Mouse (Mus musculus) CD4-positive naive resting alpha-beta T cell, adult 57 days (primary cell): ENCODE measurements around the gene Olfr1130. TPM values are rescaled to one million over a fixed set of nuclear protein-coding genes. Genes with fewer than 3 reads are reported as not detected.

Experiments used
- total RNA-seq: library from RNA; stranded (reverse); gene quantifications from one replicate; pipeline ENCODE4 v1.2.4, GENCODE M21; 2023

Gene Olfr1130
- total RNA-seq: not detected

DNA sequence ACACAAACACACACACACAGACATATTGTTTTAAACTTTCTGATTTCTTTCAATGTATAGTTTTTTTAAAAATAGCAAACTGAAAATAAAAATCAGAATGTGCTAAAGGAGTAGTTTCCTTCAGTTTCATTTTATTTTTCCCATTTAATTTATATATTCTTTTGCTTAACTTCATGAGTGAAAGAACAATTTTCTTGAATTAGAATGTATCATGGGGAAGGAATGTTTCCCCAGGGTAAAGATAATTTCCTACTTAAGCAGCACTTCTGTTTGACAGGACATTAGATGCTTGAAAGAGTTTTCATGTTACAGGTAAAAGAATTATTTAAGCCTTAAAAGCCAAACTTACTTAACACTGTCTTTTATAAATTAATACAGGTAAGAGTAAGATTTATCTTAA is at the start of gene Olfr1130:
Gene Olfr1130 (plus strand): TSS at position 301 of the 400 bp plus-strand sequence.

DNA sequence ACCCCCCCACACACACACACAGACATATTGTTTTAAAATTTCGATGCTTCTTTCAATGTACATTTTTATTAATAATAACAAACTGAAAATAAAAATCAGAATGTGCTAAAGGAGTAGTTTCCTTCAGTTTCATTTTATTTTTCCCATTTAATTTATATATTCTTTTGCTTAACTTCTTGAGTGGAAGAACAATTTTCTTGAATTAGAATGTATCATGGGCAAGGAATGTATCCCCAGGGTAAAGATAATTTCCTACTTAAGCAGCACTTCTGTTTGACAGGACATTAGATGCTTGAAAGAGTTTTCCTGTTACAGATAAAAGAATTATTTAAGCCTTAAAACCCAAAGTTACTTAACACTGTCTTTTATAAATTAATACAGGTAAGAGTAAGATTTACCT is 32.4 kb upstream of the Olfr1130 start, which contains the start of gene Olfr1129:
Gene Olfr1129 (plus strand): TSS at position 301 of the 400 bp plus-strand sequence.

DNA sequence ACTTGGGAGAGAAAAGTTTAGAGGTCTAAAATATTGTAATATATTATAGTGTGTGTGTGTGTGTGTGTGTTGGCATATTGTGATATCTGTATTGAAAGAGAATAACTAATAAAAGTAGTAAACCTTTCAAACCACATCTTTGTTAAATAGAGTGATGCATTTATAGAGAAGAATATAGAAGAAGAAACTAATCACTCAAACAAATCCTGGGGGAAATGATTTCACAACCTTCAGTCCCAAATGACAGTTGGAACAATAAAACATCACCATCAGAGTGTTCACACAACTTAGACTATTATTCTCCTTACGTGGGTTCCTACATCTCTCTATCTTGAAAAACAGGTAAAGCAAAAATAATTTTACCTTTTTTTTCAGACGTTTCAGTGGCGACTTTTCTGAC is 20.8 kb downstream of the Olfr1130 start, which contains the start of gene Olfr1131:
Gene Olfr1131 (plus strand): TSS at position 301 of the 400 bp plus-strand sequence.

DNA sequence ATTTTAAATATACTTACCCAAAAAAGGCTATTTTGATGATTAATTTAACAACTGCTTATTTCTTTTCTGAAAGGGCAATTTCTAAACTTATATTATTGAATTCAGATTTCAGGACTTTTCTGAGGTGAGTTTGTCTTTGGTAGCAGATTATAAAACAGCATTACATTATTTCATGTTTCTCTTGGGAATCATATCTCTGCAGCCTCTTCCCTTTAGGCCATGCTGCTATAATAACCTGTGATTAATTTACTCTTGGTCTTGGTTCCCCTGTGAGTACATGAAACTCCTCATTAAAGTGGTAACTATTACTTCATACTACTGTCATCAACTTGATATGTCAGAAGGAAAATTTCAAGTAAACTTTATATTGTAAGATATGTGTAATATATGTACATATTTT is 31.4 kb downstream of the Olfr1130 start, which contains the start of gene Olfr1132:
Gene Olfr1132 (minus strand): TSS at position 101 of the 400 bp plus-strand sequence.

DNA sequence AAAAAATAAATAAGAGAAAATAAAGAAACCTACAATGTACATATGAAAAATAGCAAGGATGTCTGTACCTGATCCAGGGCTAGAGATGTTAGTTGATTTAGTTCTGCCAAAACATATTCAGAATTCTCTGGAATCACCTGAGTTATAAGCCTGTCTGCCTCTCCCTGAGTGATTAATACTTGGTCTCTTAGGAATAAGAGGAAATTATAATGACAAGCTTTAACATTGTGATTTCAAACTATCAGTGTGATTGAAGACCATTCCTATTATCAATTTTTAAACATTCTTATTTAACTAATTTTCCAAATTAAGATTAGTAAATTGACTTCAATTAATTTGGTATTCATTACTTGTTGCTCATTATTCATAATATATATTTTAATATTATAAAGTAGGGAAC is 41.3 kb downstream of the Olfr1130 start, which contains the start of gene Olfr1133:
Gene Olfr1133 (minus strand): TSS at position 101 of the 400 bp plus-strand sequence.

DNA sequence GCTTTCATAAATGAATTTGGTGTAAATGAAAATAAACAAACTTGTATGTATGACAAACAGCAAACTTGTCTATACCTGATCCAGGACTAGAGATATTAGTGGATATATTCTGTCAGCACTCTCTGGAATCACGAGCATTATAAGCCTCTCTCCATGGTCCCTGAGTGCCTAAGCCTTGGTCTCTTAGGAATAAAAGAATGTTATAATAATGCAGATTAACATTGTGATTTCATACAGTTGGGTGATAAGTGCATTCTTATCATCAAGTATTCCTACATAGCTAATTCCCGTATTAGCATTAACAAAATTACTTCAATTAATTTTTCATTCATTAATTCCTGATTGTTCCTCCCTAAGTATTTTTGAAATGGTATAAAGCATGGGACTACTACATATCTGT is 52.3 kb downstream of the Olfr1130 start, which contains the start of gene Olfr1134:
Gene Olfr1134 (minus strand): TSS at position 101 of the 400 bp plus-strand sequence.

Other genes with a start within 250 kb of the Olfr1130 start
- gene Olfr1121, start 236.3 kb upstream of the Olfr1130 start, total RNA-seq: not detected
- gene Olfr1122, start 220.4 kb upstream of the Olfr1130 start, total RNA-seq: 0.21 TPM
- gene Olfr1123, start 189.6 kb upstream of the Olfr1130 start, total RNA-seq: not detected
- not detected for gene Olfr1124, start 175.9 kb upstream of the Olfr1130 start, total RNA-seq
- gene Olfr1126, start 152.2 kb upstream of the Olfr1130 start, total RNA-seq: not detected
- not detected for gene Pramel7, start 109.1 kb upstream of the Olfr1130 start, total RNA-seq
- gene Pramel6, start 99.6 kb upstream of the Olfr1130 start, total RNA-seq: not detected
- not detected for gene Olfr153, start 74.4 kb upstream of the Olfr1130 start, total RNA-seq
- not detected for gene Olfr1128, start 60.7 kb upstream of the Olfr1130 start, total RNA-seq
- gene Olfr1129, start 32.3 kb upstream of the Olfr1130 start, total RNA-seq: not detected
- not detected for gene Olfr1131, start 20.9 kb downstream of the Olfr1130 start, total RNA-seq
- not detected for gene Olfr1132, start 31.3 kb downstream of the Olfr1130 start, total RNA-seq
- not detected for gene Olfr1133, start 41.2 kb downstream of the Olfr1130 start, total RNA-seq
- not detected for gene Olfr1134, start 52.2 kb downstream of the Olfr1130 start, total RNA-seq
- not detected for gene Olfr1135, start 67.5 kb downstream of the Olfr1130 start, total RNA-seq
- gene Olfr1136, start 87.7 kb downstream of the Olfr1130 start, total RNA-seq: not detected
- not detected for gene Olfr1137, start 107.0 kb downstream of the Olfr1130 start, total RNA-seq
- not detected for gene Olfr1138, start 133.8 kb downstream of the Olfr1130 start, total RNA-seq
- not detected for gene Olfr1140, start 137.5 kb downstream of the Olfr1130 start, total RNA-seq
- gene Olfr1141, start 147.8 kb downstream of the Olfr1130 start, total RNA-seq: not detected
- gene Olfr152, start 173.3 kb downstream of the Olfr1130 start, total RNA-seq: not detected
- not detected for gene Olfr1143, start 194.4 kb downstream of the Olfr1130 start, total RNA-seq
- gene Olfr1145, start 203.6 kb downstream of the Olfr1130 start, total RNA-seq: not detected
- gene Olfr1148, start 224.3 kb downstream of the Olfr1130 start, total RNA-seq: not detected
- gene Olfr1150-ps1, start 237.8 kb downstream of the Olfr1130 start, total RNA-seq: not detected
- not detected for gene Olfr1151, start 249.7 kb downstream of the Olfr1130 start, total RNA-seq